Mouse (Mus musculus): ENCODE results near the gene Stard3nl. TPM values are rescaled to one million over a fixed set of nuclear protein-coding genes. Genes with fewer than 3 reads are reported as not detected.

The Stard3nl gene
- polyA plus RNA-seq, 2 experiments = 12.0 to 23.7 TPM

DNA sequence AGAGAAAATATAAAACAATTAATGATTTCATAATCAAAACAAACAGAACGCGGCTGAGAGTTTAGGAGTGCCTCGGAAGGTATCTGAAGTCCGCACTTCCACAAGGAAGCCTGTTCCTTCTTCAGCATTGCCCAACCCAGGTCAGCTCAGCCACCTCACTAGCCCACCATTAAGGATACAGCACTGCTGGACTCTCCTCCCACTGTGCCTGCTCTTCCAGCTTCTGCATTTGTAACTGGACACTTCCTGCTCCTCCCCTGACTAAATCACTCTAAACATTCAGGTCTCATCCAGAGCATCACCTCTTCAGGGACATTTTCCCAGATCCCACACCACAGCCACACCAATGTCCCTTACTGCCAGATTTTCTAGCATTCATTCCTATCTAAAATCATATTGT lies 1.4 kb downstream of the Stard3nl start:
- DNase-seq (ENCODE audit: low read depth in 3 of 3, low spot score in 3 of 3) = no peak
- 50% methylated on average over 4 of the region's 4 CpGs for WGBS (ENCODE audit: insufficient replicate concordance)
- Histone ChIP-seq H3K27ac (no peak overlapping the region), H3K4me3 (ENCODE audit: insufficient read depth in 1 of 2, low read depth in 2 of 2, low read length in 2 of 2) (no peak overlapping the region), H3K9me3 (ENCODE audit: control insufficient read depth, low read length) (no peaks in the 10 kb centered on the region), H3K4me2 (ENCODE audit: low read depth) (peak overlapping the region; percentile 19), H3K36me3 (replicated peaks; ENCODE audit: control insufficient read depth, insufficient read depth, low read depth) (no peaks in the 10 kb centered on the region), H3K9ac (replicated peaks) (no peak overlapping the region), H3K27me3 (ENCODE audit: control insufficient read depth, insufficient read depth, low read length) (no peaks in the 10 kb centered on the region), H3K4me1 (replicated peaks; ENCODE audit: control insufficient read depth in 2 of 2, insufficient read depth in 2 of 2, low read length in 1 of 2) (peaks cover 7 to 10% of the 10 kb centered on the region in 2 experiments; a peak in 3 of 4 replicates)
- no peak for ATAC-seq (ENCODE audit: insufficient read depth)
- TF ChIP-seq EP300 (IDR thresholded peaks at IDR 0.05; ENCODE audit: low read depth) (no peak), CTCF (IDR thresholded peaks at IDR 0.05; ENCODE audit: low read depth) (no peak)

DNA sequence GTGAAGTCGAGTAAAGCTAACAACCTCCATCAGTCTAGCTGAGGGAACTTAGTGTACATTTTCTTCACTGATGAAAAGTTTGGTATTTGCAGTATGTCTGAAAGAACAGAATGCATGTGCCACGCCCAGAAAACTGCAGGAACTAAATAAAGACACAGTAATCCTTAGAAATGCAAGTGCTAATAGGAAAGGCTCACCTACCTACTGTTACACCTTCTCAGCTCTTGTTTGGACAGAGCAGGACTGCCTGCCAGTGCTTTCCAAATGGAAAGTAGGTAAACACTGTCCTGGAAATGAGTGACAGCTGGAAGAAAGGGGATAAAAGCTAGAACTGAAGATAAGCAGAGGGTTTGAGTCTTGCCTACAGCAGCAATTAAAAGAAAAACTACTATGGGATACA lies 1.9 kb downstream of the Stard3nl start:
- H3K4me3 ChIP-seq (ENCODE audit: insufficient read depth in 1 of 2, low read depth in 2 of 2, low read length in 2 of 2) = no peak overlapping the region
- no peak overlapping the region; the same call in 1 of the 2 replicates for H3K4me2 ChIP-seq (ENCODE audit: low read depth)
- no peak overlapping the region for H3K9ac ChIP-seq (replicated peaks)
- no peak overlapping the region for H3K27ac ChIP-seq
- ATAC-seq (ENCODE audit: insufficient read depth) = no peak
- TF ChIP-seq EP300 (IDR thresholded peaks at IDR 0.05; ENCODE audit: low read depth) = no peak
- TF ChIP-seq CTCF (IDR thresholded peaks at IDR 0.05; ENCODE audit: low read depth) = no peak
- no peaks in the 10 kb centered on the region for H3K36me3 ChIP-seq (replicated peaks; ENCODE audit: control insufficient read depth, insufficient read depth, low read depth)
- no peak for DNase-seq (ENCODE audit: low read depth in 3 of 3, low spot score in 3 of 3)
- H3K9me3 ChIP-seq (ENCODE audit: control insufficient read depth, low read length) = no peaks in the 10 kb centered on the region
- WGBS (ENCODE audit: insufficient replicate concordance) = 42% methylated on average over 2 of the region's 2 CpGs
- peaks cover 7 to 10% of the 10 kb centered on the region in 2 experiments; a peak in 3 of 4 replicates for H3K4me1 ChIP-seq (replicated peaks; ENCODE audit: control insufficient read depth in 2 of 2, insufficient read depth in 2 of 2, low read length in 1 of 2)
- H3K27me3 ChIP-seq (ENCODE audit: control insufficient read depth, insufficient read depth, low read length) = no peaks in the 10 kb centered on the region

DNA sequence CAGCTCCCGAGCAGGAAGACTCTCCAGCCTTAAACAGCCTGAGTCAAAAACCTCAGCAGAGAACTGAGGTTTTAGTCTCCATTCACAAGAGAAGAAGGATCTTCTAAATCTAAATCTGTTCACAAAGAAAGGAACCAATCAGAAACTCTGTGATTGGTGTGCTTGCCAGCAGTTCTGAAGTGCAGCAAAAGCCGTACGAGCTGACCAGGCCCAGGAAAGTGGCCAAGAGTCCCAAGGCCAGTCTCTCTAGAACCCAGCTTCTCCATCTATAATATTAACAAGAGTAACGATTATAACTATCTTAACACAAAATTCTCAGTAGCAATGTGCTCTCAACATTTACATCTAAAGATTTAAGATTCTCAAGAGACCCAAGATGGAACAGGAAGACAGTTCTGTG lies 4.0 kb downstream of the Stard3nl start:
- DNase-seq (ENCODE audit: low read depth in 3 of 3, low spot score in 3 of 3) = no peak
- Histone ChIP-seq H3K4me2 (ENCODE audit: low read depth) (no peak overlapping the region), H3K27me3 (ENCODE audit: control insufficient read depth, insufficient read depth, low read length) (no peaks in the 10 kb centered on the region), H3K9ac (replicated peaks) (no peak overlapping the region), H3K36me3 (replicated peaks; ENCODE audit: control insufficient read depth, insufficient read depth, low read depth) (no peaks in the 10 kb centered on the region), H3K4me3 (ENCODE audit: insufficient read depth in 1 of 2, low read depth in 2 of 2, low read length in 2 of 2) (no peak overlapping the region), H3K9me3 (ENCODE audit: control insufficient read depth, low read length) (no peaks in the 10 kb centered on the region), H3K27ac (no peak overlapping the region), H3K4me1 (replicated peaks; ENCODE audit: control insufficient read depth in 2 of 2, insufficient read depth in 2 of 2, low read length in 1 of 2) (peaks cover 7 to 10% of the 10 kb centered on the region in 2 experiments; a peak in 3 of 4 replicates)
- TF ChIP-seq CTCF (IDR thresholded peaks at IDR 0.05; ENCODE audit: low read depth) (no peak), EP300 (IDR thresholded peaks at IDR 0.05; ENCODE audit: low read depth) (no peak)
- 73% methylated on average over 4 of the region's 4 CpGs for WGBS (ENCODE audit: insufficient replicate concordance)
- no peak for ATAC-seq (ENCODE audit: insufficient read depth)

DNA sequence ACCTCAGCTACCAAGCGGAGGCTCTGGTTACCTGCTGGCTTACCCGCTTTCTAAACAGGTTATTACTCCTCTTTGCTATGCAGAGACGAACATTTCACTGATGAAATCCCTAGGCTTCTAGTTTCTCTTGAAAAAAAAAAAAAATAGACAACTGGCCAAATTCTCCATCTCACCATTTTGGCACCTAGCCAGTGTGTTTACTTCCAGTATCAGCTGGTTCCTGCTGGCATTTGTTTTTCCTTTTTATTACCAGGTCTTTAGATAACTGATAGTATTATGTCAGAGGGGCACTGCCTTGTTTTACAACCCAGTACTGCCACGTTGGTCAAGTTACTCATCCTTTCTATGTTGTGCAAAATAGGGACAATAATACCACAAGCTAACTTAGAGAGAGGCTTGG lies 5.3 kb downstream of the Stard3nl start:
- no peaks in the 10 kb centered on the region for H3K9me3 ChIP-seq (ENCODE audit: control insufficient read depth, low read length)
- 62% methylated on average over 4 of the region's 4 CpGs for WGBS (ENCODE audit: insufficient replicate concordance)
- no peak overlapping the region for H3K27ac ChIP-seq
- ATAC-seq (ENCODE audit: insufficient read depth) = no peak
- peaks cover 7 to 10% of the 10 kb centered on the region in 2 experiments; a peak in 3 of 4 replicates for H3K4me1 ChIP-seq (replicated peaks; ENCODE audit: control insufficient read depth in 2 of 2, insufficient read depth in 2 of 2, low read length in 1 of 2)
- TF ChIP-seq CTCF (IDR thresholded peaks at IDR 0.05; ENCODE audit: low read depth) (no peak), EP300 (IDR thresholded peaks at IDR 0.05; ENCODE audit: low read depth) (no peak)
- H3K9ac ChIP-seq (replicated peaks) = no peak overlapping the region
- no peak for DNase-seq (ENCODE audit: low read depth in 3 of 3, low spot score in 3 of 3)
- H3K4me2 ChIP-seq (ENCODE audit: low read depth) = no peak overlapping the region
- H3K36me3 ChIP-seq (replicated peaks; ENCODE audit: control insufficient read depth, insufficient read depth, low read depth) = no peaks in the 10 kb centered on the region
- no peak overlapping the region for H3K4me3 ChIP-seq (ENCODE audit: insufficient read depth in 1 of 2, low read depth in 2 of 2, low read length in 2 of 2)
- no peaks in the 10 kb centered on the region for H3K27me3 ChIP-seq (ENCODE audit: control insufficient read depth, insufficient read depth, low read length)

DNA sequence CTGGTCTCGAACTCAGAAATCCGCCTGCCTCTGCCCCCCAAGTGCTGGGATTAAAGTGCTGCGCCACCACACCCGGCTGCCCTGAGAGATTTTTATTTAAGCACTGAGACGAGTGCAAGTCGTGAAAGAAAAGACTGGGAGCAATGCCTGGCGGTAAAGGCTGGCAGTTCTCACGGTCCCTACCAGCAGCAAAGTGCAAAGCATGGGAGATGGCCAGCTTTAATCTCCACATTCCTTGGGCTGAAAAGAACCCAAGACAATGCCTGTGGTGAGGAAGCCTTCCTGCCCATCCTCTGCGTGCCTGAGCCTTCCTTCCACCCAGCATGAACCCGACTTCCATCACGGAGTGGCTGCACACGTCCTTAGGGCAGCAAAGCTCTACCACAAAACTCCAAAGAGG lies 5.7 kb downstream of the Stard3nl start:
- no peak overlapping the region for H3K27ac ChIP-seq
- ATAC-seq (ENCODE audit: insufficient read depth) (no peak), DNase-seq (ENCODE audit: low read depth in 3 of 3, low spot score in 3 of 3) (no peak)
- H3K4me3 ChIP-seq (ENCODE audit: insufficient read depth in 1 of 2, low read depth in 2 of 2, low read length in 2 of 2) = no peak overlapping the region
- TF ChIP-seq CTCF (IDR thresholded peaks at IDR 0.05; ENCODE audit: low read depth) (no peak), EP300 (IDR thresholded peaks at IDR 0.05; ENCODE audit: low read depth) (no peak)
- H3K4me1 ChIP-seq (replicated peaks; ENCODE audit: control insufficient read depth in 2 of 2, insufficient read depth in 2 of 2, low read length in 1 of 2) = peaks cover 7 to 9% of the 10 kb centered on the region in 2 experiments; a peak in 3 of 4 replicates
- H3K36me3 ChIP-seq (replicated peaks; ENCODE audit: control insufficient read depth, insufficient read depth, low read depth) = no peaks in the 10 kb centered on the region
- no peak overlapping the region for H3K4me2 ChIP-seq (ENCODE audit: low read depth)
- 57% methylated on average over 12 of the region's 12 CpGs for WGBS (ENCODE audit: insufficient replicate concordance)
- H3K9me3 ChIP-seq (ENCODE audit: control insufficient read depth, low read length) = no peaks in the 10 kb centered on the region
- no peak overlapping the region for H3K9ac ChIP-seq (replicated peaks)
- no peaks in the 10 kb centered on the region for H3K27me3 ChIP-seq (ENCODE audit: control insufficient read depth, insufficient read depth, low read length)

All from liver, embryonic 14.5 days (tissue).